Mouse (Mus musculus) E14TG2a.4 (cell line): Measurements from ENCODE around the gene Usp6nl.

Experiments used
- H3K27me3 ChIP-seq: 2 replicates; pipeline ENCODE4 v1.6.1; 2014; ENCODE audit warnings: low read length, control low read depth; ENCODE audit not compliant: insufficient read depth
- H3K36me3 ChIP-seq: 2 replicates; pipeline ENCODE4 v1.6.1; 2014; ENCODE audit warnings: low read length, control low read depth; ENCODE audit not compliant: insufficient read depth
- H3K4me1 ChIP-seq: replicated peaks from 2 replicates; pipeline ENCODE4 v1.6.1; 2014; ENCODE audit warnings: low read depth, low read length, control low read depth
- H3K4me3 ChIP-seq: replicated peaks from 2 replicates; pipeline ENCODE4 v1.5.1; 2014; ENCODE audit warnings: mild to moderate bottlenecking, low read length
- H3K9me3 ChIP-seq: 2 replicates; pipeline ENCODE4 v1.6.1; 2014; ENCODE audit warnings: low read length, control low read depth
- CTCF ChIP-seq: conservative IDR thresholded peaks from 2 replicates; pipeline ENCODE4 v1.5.1; 2014; ENCODE audit warnings: low read length
- NANOG ChIP-seq: IDR thresholded peaks from 2 replicates; pipeline ENCODE4 v1.6.1; 2014; ENCODE audit warnings: borderline replicate concordance, low read length, mixed read lengths
- POU5F1 ChIP-seq: IDR thresholded peaks from 2 replicates; pipeline ENCODE4 v1.6.1; 2014; ENCODE audit warnings: low read length, borderline replicate concordance

Usp6nl gene

DNA sequence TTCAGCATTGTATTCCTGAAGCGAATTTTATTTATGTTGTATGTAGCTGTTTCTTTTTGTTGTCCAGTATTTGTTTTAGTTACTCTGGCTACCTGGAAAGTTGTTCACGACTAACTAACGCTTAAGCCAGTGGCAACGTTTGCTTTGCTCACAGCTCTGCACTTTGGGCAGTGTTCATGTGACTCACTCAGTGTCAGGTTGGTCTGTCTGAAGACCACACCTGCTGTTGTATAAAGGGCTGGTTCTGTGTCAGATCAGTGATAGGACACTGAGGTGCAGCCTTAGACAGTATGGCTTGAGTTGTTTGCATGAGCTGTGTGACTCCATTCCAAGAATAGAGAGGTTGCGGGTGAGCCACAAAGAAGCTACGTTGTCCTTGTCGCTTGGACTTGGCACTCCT lies 6.5 kb downstream of the Usp6nl start:
- no peak overlapping the region for H3K4me3 ChIP-seq
- H3K9me3 ChIP-seq, result no peaks in the 10 kb centered on the region
- TF ChIP-seq POU5F1 (no peak), CTCF (no peak), NANOG (no peak)
- no peaks in the 10 kb centered on the region for H3K36me3 ChIP-seq
- peaks cover 31% of the 10 kb centered on the region for H3K4me1 ChIP-seq
- no peaks in the 10 kb centered on the region for H3K27me3 ChIP-seq

GRCm38 (mm10) chr2:6330756-6331155 lies 8.3 kb downstream of the Usp6nl start:
- Histone ChIP-seq H3K36me3 (no peaks in the 10 kb centered on the region), H3K4me1 (0 out of 2 replicates have a peak, but pooled peaks cover 17% of the 10 kb centered on the region), H3K27me3 (no peaks in the 10 kb centered on the region), H3K4me3 (no peak overlapping the region), H3K9me3 (no peaks in the 10 kb centered on the region)
- TF ChIP-seq CTCF (no peak), POU5F1 (no peak), NANOG (no peak)

DNA sequence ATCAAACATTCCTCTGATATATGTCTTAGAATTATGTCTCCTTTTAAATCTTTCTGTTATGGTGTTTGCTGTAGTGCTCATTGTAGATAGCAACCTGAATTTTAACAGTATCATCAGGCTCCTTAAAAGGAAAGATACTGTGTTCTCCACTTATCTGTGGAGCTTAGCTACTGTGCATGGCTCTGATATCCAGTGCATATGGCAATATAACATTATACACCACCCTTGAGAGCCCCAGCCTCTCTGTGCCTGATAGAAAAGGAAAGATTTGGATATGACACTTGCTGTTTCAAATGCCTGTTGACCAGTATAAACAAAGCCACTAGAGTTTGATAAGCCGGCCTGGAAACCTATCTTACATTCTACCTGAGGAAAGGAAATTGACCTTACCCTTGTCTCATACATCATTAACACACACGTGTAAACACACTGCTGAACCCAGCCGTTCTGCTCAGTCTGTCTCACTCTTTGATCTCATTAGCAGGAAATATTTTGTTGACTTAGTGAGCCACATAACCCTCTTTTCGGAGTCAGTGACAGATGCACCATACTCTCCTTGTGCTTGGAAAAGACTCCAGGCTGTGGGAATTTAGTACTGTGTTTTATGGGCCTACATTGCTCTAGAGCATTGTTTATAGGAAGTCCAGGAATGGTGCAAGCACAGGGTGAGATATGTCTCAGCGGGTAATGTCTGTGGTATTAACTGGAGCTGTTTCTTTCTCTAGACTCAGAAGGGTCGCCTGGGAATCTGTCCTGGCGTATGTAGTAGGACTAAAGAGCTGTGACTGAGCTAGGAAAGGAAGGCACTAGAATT lies 9.1 kb downstream of the Usp6nl start:
- TF ChIP-seq CTCF, result no peak
- H3K27me3 ChIP-seq, result no peaks in the 10 kb centered on the region
- H3K36me3 ChIP-seq, result no peaks in the 10 kb centered on the region
- no peak overlapping the region for H3K4me3 ChIP-seq
- 0 out of 2 replicates have a peak, but pooled peaks cover 12% of the 10 kb centered on the region for H3K4me1 ChIP-seq
- H3K9me3 ChIP-seq, result no peaks in the 10 kb centered on the region

- Histone ChIP-seq H3K9me3 (no peaks in the 10 kb centered on the region), H3K36me3 (no peaks in the 10 kb centered on the region), H3K4me3 (no peak overlapping the region), H3K27me3 (no peaks in the 10 kb centered on the region), H3K4me1 (peaks cover 16% of the 10 kb centered on the region)
- TF ChIP-seq POU5F1, result no peak
- no peak for TF ChIP-seq CTCF
- no peak for TF ChIP-seq NANOG
Measured at GRCm38 (mm10) chr2:6333570-6333969, 11.1 kb downstream of the Usp6nl start.

DNA sequence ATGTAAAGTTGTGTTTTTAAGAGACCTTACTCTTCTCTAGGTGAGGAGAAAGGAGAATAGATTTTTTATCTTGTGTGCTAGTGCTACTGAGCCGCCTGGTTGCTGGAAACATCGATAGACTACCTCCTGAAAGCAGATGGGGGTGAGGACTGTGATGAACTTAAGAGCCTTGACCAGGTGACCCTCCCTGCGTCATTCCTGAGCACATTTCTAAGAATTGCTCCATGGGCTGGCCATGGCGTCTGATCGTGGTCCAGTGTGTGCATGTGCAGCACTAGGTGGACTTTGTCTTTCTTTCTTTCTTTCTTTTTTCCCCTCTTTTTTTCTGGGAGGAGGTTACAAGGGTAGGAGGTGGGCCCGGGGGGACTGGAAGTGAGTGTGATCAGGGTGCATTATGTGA lies 11.5 kb downstream of the Usp6nl start:
- Histone ChIP-seq H3K9me3 (no peaks in the 10 kb centered on the region), H3K4me1 (peaks cover 17% of the 10 kb centered on the region), H3K36me3 (no peaks in the 10 kb centered on the region), H3K4me3 (no peak overlapping the region), H3K27me3 (no peaks in the 10 kb centered on the region)
- TF ChIP-seq POU5F1 (no peak), CTCF (no peak), NANOG (no peak)

GRCm38 (mm10) chr2:6335032-6335735 lies 12.7 kb downstream of the Usp6nl start:
- H3K27me3 ChIP-seq, result no peaks in the 10 kb centered on the region
- TF ChIP-seq POU5F1 (no peak), CTCF (no peak), NANOG (no peak)
- H3K4me1 ChIP-seq, result peaks cover 15% of the 10 kb centered on the region
- no peak overlapping the region for H3K4me3 ChIP-seq
- no peaks in the 10 kb centered on the region for H3K9me3 ChIP-seq
- H3K36me3 ChIP-seq, result no peaks in the 10 kb centered on the region

GRCm38 (mm10) chr2:6336013-6336412 lies 13.5 kb downstream of the Usp6nl start:
- peaks cover 15% of the 10 kb centered on the region for H3K4me1 ChIP-seq
- TF ChIP-seq NANOG (no peak), CTCF (no peak), POU5F1 (no peak)
- H3K9me3 ChIP-seq, result no peaks in the 10 kb centered on the region
- no peak overlapping the region for H3K4me3 ChIP-seq
- H3K36me3 ChIP-seq, result no peaks in the 10 kb centered on the region
- no peaks in the 10 kb centered on the region for H3K27me3 ChIP-seq

- no peak for TF ChIP-seq NANOG
- TF ChIP-seq POU5F1, result no peak
- TF ChIP-seq CTCF, result no peak
- Histone ChIP-seq H3K9me3 (no peaks in the 10 kb centered on the region), H3K27me3 (no peaks in the 10 kb centered on the region), H3K36me3 (no peaks in the 10 kb centered on the region), H3K4me1 (peaks cover 15% of the 10 kb centered on the region), H3K4me3 (no peak overlapping the region)
Measured at GRCm38 (mm10) chr2:6336649-6337048, 14.2 kb downstream of the Usp6nl start.

DNA sequence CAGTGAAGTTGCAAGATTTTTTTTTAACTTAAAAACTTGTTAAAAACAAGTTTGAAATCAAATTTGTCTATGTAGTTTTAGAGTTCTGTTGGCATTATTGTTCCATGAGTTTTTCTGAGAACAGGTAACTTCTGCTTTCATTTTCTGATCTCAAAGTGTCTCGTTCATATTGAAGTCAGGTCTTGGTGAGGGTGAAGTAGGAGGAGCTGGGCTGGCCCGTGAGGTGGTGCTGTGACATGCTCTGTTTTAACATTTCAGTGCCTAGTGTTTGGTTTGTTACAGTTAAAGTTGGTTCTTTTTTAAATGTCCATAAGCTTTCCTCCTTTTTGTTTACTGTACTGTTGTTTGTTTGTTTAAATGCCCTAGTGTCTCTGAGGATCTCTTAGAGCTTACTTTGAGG lies 15.0 kb downstream of the Usp6nl start:
- no peaks in the 10 kb centered on the region for H3K36me3 ChIP-seq
- no peaks in the 10 kb centered on the region for H3K27me3 ChIP-seq
- no peak overlapping the region for H3K4me3 ChIP-seq
- peaks cover 15% of the 10 kb centered on the region for H3K4me1 ChIP-seq
- H3K9me3 ChIP-seq, result no peaks in the 10 kb centered on the region
- no peak for TF ChIP-seq CTCF
